Mouse (Mus musculus) telencephalon, adult 2 months (tissue): ENCODE data around the gene Wdr93.
"Not testable (repeated sequence)": the region's sequence is repeated elsewhere in the genome, so short reads cannot be mapped to it uniquely, and the experiment has no call there.

Experiments used
- DNase-seq: peaks from one replicate; pipeline ENCODE4 v3.0.0-alpha.2; 2011; ENCODE audit warnings: low read depth, low spot score

Gene Wdr93

GRCm38 (mm10) chr7:79747659-79748058, 4.7 kb downstream of the Wdr93 start:
- DNase-seq = no peak

GRCm38 (mm10) chr7:79749511-79749910, 6.5 kb downstream of the Wdr93 start:
- DNase-seq = no peak

- no peak for DNase-seq
Measured at GRCm38 (mm10) chr7:79756334-79756733, 13.4 kb downstream of the Wdr93 start.

- DNase-seq = no peak
Measured at GRCm38 (mm10) chr7:79758176-79758575, 15.2 kb downstream of the Wdr93 start.

GRCm38 (mm10) chr7:79759766-79760165, 16.8 kb downstream of the Wdr93 start:
- DNase-seq = no peak

GRCm38 (mm10) chr7:79761124-79761876, 18.3 kb downstream of the Wdr93 start:
- no peak for DNase-seq

GRCm38 (mm10) chr7:79762106-79762505, 19.1 kb downstream of the Wdr93 start:
- DNase-seq = no peak

GRCm38 (mm10) chr7:79765991-79766390, 23.0 kb downstream of the Wdr93 start:
- DNase-seq = no peak

GRCm38 (mm10) chr7:79769664-79770063, 26.7 kb downstream of the Wdr93 start:
- no peak for DNase-seq

GRCm38 (mm10) chr7:79771561-79772512, 28.9 kb downstream of the Wdr93 start:
- DNase-seq = peak; percentile 34

- no peak for DNase-seq
Measured at GRCm38 (mm10) chr7:79780647-79781626, 38.0 kb downstream of the Wdr93 start.

GRCm38 (mm10) chr7:79781826-79782515, 39.0 kb downstream of the Wdr93 start:
- DNase-seq = no peak

- no peak for DNase-seq
Measured at GRCm38 (mm10) chr7:79782516-79782855, 39.5 kb downstream of the Wdr93 start.

GRCm38 (mm10) chr7:79786295-79786694, 43.3 kb downstream of the Wdr93 start:
- peak; percentile 18 for DNase-seq

- not testable (repeated sequence) for DNase-seq
Measured at GRCm38 (mm10) chr7:79789812-79790211, 46.8 kb downstream of the Wdr93 start.

- DNase-seq = no peak
Measured at GRCm38 (mm10) chr7:79792635-79793421, 49.9 kb downstream of the Wdr93 start.

- no peak for DNase-seq
Measured at GRCm38 (mm10) chr7:79793688-79794087, 50.7 kb downstream of the Wdr93 start, which contains the start of gene Mesp1. TSS of gene Mesp1 (minus strand) at chr7:79793788.

GRCm38 (mm10) chr7:79798606-79799005, 55.6 kb downstream of the Wdr93 start:
- DNase-seq = no peak

- no peak for DNase-seq
Measured at GRCm38 (mm10) chr7:79799048-79799447, 56.1 kb downstream of the Wdr93 start.

- DNase-seq = no peak
Measured at GRCm38 (mm10) chr7:79799506-79799905, 56.5 kb downstream of the Wdr93 start.
